Mouse (Mus musculus) thymus, adult 2 months (tissue): ENCODE data around the gene Unc13a. TPM values are rescaled to one million over a fixed set of nuclear protein-coding genes. Genes with fewer than 3 reads are reported as not detected.

ENCODE experiments used
- DNase-seq: peaks from one replicate; pipeline ENCODE4 v3.0.0; 2021
- H3K27ac ChIP-seq: fragments of 200-500 bp; 2 replicates; pipeline ENCODE4 v1.5.1; 2012; ENCODE audit warnings: low read length, control low read depth; ENCODE audit not compliant: control insufficient read depth, insufficient read depth
- H3K27me3 ChIP-seq: fragments of 200-500 bp; 2 replicates; pipeline ENCODE4 v1.6.1; 2012; ENCODE audit warnings: mild to moderate bottlenecking, low read length, moderate library complexity, mixed read lengths; ENCODE audit not compliant: control insufficient read depth, insufficient read depth
- H3K36me3 ChIP-seq: fragments of 200-500 bp; 2 replicates; pipeline ENCODE4 v1.6.1; 2012; ENCODE audit warnings: mild to moderate bottlenecking, low read length, moderate library complexity; ENCODE audit not compliant: control insufficient read depth, insufficient read depth
- H3K4me1 ChIP-seq: fragments of 200-500 bp; replicated peaks from 2 replicates; pipeline ENCODE4 v1.6.1; 2012; ENCODE audit warnings: low read length; ENCODE audit not compliant: control insufficient read depth, insufficient read depth
- H3K4me3 ChIP-seq: fragments of 200-500 bp; 2 replicates; pipeline ENCODE4 v1.5.1; 2012; ENCODE audit warnings: mild to moderate bottlenecking, low read length, control low read depth, moderate library complexity; ENCODE audit not compliant: control insufficient read depth, insufficient read depth
- CTCF ChIP-seq: fragments of 200-500 bp; IDR thresholded peaks from 2 replicates; pipeline ENCODE4 v1.5.1; 2012; ENCODE audit warnings: mild to moderate bottlenecking, control low read depth, low read length, moderate library complexity, borderline replicate concordance; ENCODE audit not compliant: control insufficient read depth, poor library complexity, insufficient read depth; ENCODE audit errors: extremely low read depth
- POLR2A ChIP-seq: fragments of 200-500 bp; IDR thresholded peaks from 2 replicates; pipeline ENCODE4 v1.6.1; 2012; ENCODE audit warnings: mild to moderate bottlenecking, low read length, control low read depth, moderate library complexity; ENCODE audit not compliant: control insufficient read depth, poor library complexity, insufficient read depth; ENCODE audit errors: extremely low read depth
- WGBS: fragments of 180-500 bp; shearing (Covaris S2); methylation state at CpG from one replicate; pipeline ENCODE4 v1.1.7; 2018; 5-methylcytosine and 5-hydroxymethylcytosine counted together
- polyA plus RNA-seq: library from polyadenylated mRNA; depleted of rRNA; stranded (reverse); fragments of >200 nt; gene quantifications from 2 replicates; pipeline ENCODE4 v1.2.3, GENCODE M21; 2012

Unc13a gene
- polyA plus RNA-seq, 1 experiment, result 1.6 TPM

DNA sequence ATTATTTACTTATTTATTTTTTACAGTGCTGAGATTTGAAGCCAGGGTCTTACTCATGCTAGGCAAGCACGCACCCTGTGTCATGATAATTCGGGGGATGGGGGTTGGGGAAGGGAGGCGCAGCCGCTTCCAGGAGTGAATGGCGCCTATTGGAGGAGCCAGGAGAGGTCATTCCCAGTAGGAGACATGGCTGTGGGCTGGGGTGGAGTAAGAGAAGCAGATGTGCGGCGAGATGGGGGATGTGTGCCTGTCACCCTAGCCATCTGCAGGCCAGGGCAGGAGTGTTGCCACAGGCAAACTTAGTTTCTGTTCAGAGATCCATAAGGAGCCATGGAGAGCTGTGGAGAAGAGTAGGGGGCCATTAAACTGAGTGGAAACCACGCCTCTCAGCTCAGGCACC, 16.1 kb upstream of the Unc13a start:
- H3K36me3 ChIP-seq, result no peaks in the 10 kb centered on the region
- WGBS, result 94% methylated on average over 8 of the region's 8 CpGs
- TF ChIP-seq POLR2A, result no peak
- no peak for TF ChIP-seq CTCF
- peaks cover 3% of the 10 kb centered on the region; the same call in 1 of the 2 replicates for H3K27me3 ChIP-seq
- H3K27ac ChIP-seq, result no peak overlapping the region
- DNase-seq, result no peak
- peaks cover 1% of the 10 kb centered on the region for H3K4me1 ChIP-seq
- H3K4me3 ChIP-seq, result no peak overlapping the region

DNA sequence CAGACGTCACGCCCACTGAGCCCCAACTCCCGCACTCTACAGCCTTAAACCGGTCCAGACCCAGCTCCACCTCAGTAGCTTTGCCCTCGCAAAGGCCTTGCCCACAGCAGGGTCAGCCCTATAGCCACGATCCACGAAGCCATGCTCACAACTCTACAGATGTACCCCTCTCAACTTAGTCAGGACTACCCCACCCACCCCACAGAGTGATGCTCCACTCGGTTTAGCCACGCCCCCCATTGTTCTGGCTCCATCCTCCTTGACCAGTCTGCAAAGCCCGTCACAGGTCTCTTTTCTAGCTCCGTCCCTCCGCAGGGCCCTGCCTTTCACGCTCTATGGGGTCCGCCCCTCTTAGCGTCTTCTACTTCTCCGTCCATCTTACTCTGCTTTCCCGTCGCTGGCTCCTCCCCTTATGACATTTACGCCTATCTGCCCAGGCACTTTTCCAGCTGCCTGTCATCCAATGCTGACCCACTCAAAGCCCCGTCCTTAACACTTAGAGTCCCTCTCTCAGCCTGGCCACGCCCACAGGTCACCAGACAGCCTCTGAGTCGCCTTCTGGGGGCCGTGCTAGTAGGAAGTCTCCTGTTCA, 14.7 kb upstream of the Unc13a start:
- TF ChIP-seq CTCF, result no peak
- TF ChIP-seq POLR2A, result no peak
- no peaks in the 10 kb centered on the region for H3K36me3 ChIP-seq
- DNase-seq, result no peak
- H3K27me3 ChIP-seq, result no peaks in the 10 kb centered on the region; the same call in 1 of the 2 replicates
- no peak overlapping the region for H3K4me3 ChIP-seq
- no peak overlapping the region for H3K27ac ChIP-seq
- WGBS, result 96% methylated on average over 23 of the region's 23 CpGs
- H3K4me1 ChIP-seq, result no peaks in the 10 kb centered on the region

DNA sequence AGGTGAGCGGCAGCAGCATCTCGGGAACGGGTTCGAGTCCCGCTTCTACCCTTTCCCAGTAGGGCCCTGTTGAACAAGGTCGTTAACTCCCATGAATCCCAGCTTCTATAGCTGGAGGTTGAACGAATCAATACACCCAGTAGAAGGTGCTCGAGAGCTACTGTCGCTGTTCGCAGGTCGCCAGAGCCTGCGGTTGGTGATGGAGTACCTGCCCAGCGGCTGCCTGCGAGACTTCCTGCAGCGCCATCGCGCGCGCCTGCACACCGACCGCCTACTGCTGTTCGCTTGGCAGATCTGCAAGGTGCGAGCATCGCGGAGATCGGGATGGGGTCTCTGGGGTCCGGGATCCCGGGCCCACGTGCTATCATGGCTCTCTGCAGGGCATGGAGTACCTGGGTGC, 14.0 kb upstream of the Unc13a start:
- Histone ChIP-seq H3K27me3 (no peaks in the 10 kb centered on the region), H3K4me1 (no peaks in the 10 kb centered on the region), H3K4me3 (no peak overlapping the region), H3K27ac (no peak overlapping the region), H3K36me3 (no peaks in the 10 kb centered on the region)
- TF ChIP-seq POLR2A (no peak), CTCF (no peak)
- 93% methylated on average over 29 of the region's 29 CpGs for WGBS
- no peak for DNase-seq

DNA sequence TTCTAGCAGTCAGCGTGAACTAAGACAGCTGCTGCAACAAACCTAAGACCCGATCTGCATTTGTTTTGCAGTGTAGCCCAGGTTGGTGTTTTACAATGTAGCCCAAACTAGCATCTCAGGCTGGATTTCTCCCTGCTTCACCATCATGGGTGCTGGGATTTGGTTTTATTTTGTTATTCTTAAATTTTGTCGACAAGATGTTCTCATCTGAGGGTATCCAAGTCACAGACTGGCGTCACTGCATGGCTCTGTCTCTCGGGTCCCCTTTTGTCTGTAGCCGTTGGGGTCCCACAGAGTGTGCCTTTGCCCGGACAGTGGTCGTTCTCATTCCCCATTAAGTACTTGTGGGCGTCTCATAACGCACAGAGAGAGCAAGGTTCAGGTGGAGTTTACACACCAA, 13.1 kb upstream of the Unc13a start:
- 90% methylated on average over 10 of the region's 10 CpGs for whole genome bisulfite sequencing
- H3K27ac ChIP-seq, result no peak overlapping the region
- no peak for TF ChIP-seq CTCF
- H3K27me3 ChIP-seq, result no peaks in the 10 kb centered on the region
- H3K36me3 ChIP-seq, result no peaks in the 10 kb centered on the region
- no peak overlapping the region for H3K4me3 ChIP-seq
- no peaks in the 10 kb centered on the region for H3K4me1 ChIP-seq
- DNase-seq, result no peak

DNA sequence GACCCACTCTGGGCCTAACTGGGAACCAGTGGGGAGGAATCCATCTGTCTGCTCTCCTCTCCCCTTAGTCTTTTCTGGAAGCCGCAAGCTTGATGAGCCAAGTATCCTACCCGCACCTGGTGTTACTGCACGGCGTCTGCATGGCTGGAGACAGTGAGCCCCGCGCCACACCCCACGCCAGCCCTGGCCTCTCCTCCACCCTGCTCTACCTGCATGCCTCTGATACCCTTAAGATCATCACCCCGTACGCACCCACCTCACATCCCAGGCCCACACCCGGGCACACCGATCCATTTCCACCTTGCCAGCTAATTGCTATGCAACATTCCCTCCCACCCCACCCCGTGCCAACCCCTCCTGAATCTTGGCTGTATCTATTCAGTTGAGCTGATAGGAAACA, 11.3 kb upstream of the Unc13a start:
- no peaks in the 10 kb centered on the region for H3K27me3 ChIP-seq
- no peak overlapping the region for H3K4me3 ChIP-seq
- H3K27ac ChIP-seq, result no peak overlapping the region
- WGBS, result 96% methylated on average over 12 of the region's 12 CpGs
- H3K36me3 ChIP-seq, result no peaks in the 10 kb centered on the region
- no peak for DNase-seq
- TF ChIP-seq POLR2A (no peak), CTCF (no peak)
- H3K4me1 ChIP-seq, result peaks cover 4% of the 10 kb centered on the region; the same call in 1 of the 2 replicates

- Histone ChIP-seq H3K4me3 (no peak overlapping the region), H3K27ac (no peak overlapping the region), H3K36me3 (no peaks in the 10 kb centered on the region), H3K27me3 (no peaks in the 10 kb centered on the region), H3K4me1 (peaks cover 13% of the 10 kb centered on the region)
- TF ChIP-seq CTCF (no peak), POLR2A (no peak)
- no peak for DNase-seq
- WGBS, result 91% methylated on average over 18 of the region's 18 CpGs
Observed at GRCm38 (mm10) chr8:71681369-71681915, 9.9 kb upstream of the Unc13a start.

GRCm38 (mm10) chr8:71680471-71680870, 8.9 kb upstream of the Unc13a start:
- WGBS, result 96% methylated on average over 21 of the region's 21 CpGs
- H3K36me3 ChIP-seq, result no peaks in the 10 kb centered on the region

More at GRCm38 (mm10) chr8:71680471-71680870, 8.9 kb upstream of the Unc13a start:
- no peak for DNase-seq
- no peak for TF ChIP-seq POLR2A
- no peak for TF ChIP-seq CTCF
- H3K4me1 ChIP-seq, result peaks cover 18% of the 10 kb centered on the region
- no peak overlapping the region for H3K4me3 ChIP-seq
- H3K27ac ChIP-seq, result no peak overlapping the region
- no peaks in the 10 kb centered on the region for H3K27me3 ChIP-seq
